Mouse (Mus musculus): ENCODE measurements at regions not wholly inside any gene's neighbourhood (a gene's known extent, or its start where the extent isn't known, plus 50 kb on each side); places are given as distances from the start of the nearest gene placed in this dataset.

DNA sequence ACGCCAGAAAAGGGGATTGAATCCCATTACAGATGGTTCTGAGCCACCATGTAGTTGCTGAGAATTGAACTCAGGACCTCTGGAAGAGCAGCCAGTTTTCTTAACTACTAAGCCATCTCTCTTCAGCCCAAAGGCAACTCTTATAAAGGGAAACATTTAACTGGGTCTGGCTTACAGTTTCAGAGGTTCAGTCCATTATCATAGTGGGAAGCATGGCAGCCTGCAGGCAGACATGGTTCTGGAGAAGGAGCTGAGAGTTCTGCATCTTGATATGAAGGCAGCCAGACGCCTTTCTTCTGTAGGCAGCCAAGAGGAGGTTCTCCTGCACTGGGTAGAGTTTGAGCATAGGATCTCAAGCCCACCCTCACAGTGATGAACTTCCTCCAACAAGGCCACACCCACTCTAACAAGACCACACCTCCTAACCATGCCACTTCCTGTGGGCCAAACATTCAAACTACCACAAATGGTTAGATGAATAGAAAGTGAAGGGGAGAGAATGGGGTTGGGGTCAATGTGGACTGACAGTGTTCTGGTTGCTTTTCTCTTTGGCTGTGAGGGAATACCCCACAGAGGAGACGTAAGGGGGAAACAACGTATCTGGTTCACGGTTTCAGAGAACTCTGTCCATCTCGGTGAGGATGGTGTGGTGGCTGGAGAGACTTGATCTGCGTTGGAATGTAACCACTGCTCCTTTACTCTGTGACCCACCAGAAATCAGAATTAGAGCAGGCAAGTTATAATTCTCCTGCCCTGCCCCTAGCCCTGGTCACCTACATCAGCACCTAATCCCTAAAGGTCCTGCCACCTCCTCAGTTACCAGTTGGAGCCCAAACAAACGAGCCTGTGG lies 52.2 kb upstream of the Cpm start:
- TF ChIP-seq EP300 (IDR thresholded peaks at IDR 0.05; ENCODE audit: low read depth) (no peak), CTCF (IDR thresholded peaks at IDR 0.05; ENCODE audit: low read depth) (no peak)
